Mouse (Mus musculus) G1E (cell line): Measurements from ENCODE around the gene Usp29. TPM values are rescaled to one million over a fixed set of nuclear protein-coding genes. Genes with fewer than 3 reads are reported as not detected.

ENCODE experiments used
- ATAC-seq: 2 replicates; pipeline ENCODE4 v1.8.0; 2016; ENCODE audit warnings: mild to moderate bottlenecking; ENCODE audit not compliant: insufficient number of reproducible peaks, poor library complexity, low FRiP score, severe bottlenecking; ENCODE audit errors: extremely low read depth
- DNase-seq: peaks from one replicate; pipeline ENCODE4 v3.0.0; 2012; ENCODE audit warnings: low spot score
- H3K27me3 ChIP-seq: 2 replicates; pipeline ENCODE4 v1.6.1; 2012; ENCODE audit warnings: mild to moderate bottlenecking, low read length, inconsistent platforms; ENCODE audit not compliant: insufficient read depth
- H3K36me3 ChIP-seq: replicated peaks from 2 replicates; pipeline ENCODE3; 2012; ENCODE audit warnings: mild to moderate bottlenecking, inconsistent platforms
- H3K4me1 ChIP-seq: 2 replicates; pipeline ENCODE4 v1.6.1; 2012; ENCODE audit warnings: low read depth, low read length, inconsistent platforms, mixed read lengths; ENCODE audit not compliant: insufficient read depth
- H3K4me3 ChIP-seq: 2 replicates; pipeline ENCODE4 v1.5.1; 2012; ENCODE audit warnings: low read depth, mild to moderate bottlenecking, inconsistent platforms, low read length, moderate library complexity, mixed read lengths
- H3K9me3 ChIP-seq: replicated peaks from 2 replicates; pipeline ENCODE4 v1.6.1; 2012; ENCODE audit warnings: inconsistent platforms
- CTCF ChIP-seq: IDR thresholded peaks from 2 replicates; pipeline ENCODE4 v1.5.1; 2012; ENCODE audit warnings: low read depth, low read length, inconsistent platforms, mixed read lengths
- GATA1 ChIP-seq: IDR thresholded peaks from 2 replicates; pipeline ENCODE4 v1.6.1; 2012; ENCODE audit warnings: borderline replicate concordance, low read length, inconsistent platforms, mixed read lengths
- GATA2 ChIP-seq: IDR thresholded peaks from 2 replicates; pipeline ENCODE4 v1.6.1; 2012; ENCODE audit warnings: low read depth, low read length, inconsistent platforms, borderline replicate concordance
- POLR2AphosphoS5 ChIP-seq: IDR thresholded peaks from 2 replicates; pipeline ENCODE4 v1.6.1; 2012; ENCODE audit warnings: low read depth, low read length, inconsistent platforms; ENCODE audit not compliant: insufficient replicate concordance
- TAL1 ChIP-seq: conservative IDR thresholded peaks from 2 replicates; pipeline ENCODE4 v1.6.1; 2012; ENCODE audit warnings: low read depth, low read length, inconsistent platforms, mixed read lengths
- polyA plus RNA-seq: library from polyadenylated mRNA; stranded (reverse); fragments of >175 nt; gene quantifications from 2 replicates; pipeline ENCODE4 v1.2.3, GENCODE M21; 2012
- total RNA-seq, 2 experiments: library from RNA; stranded (forward) in 1 of 2; stranded (reverse) in 1 of 2; fragments of 200-1000 nt in 1 of 2; fragments of >200 nt in 1 of 2; fragmentation: Nextera tagmentation in 1 of 2; gene quantifications; 2 replicates each; pipeline ENCODE4 v1.2.3; 2014 to 2017

The Usp29 gene
- total and polyA plus RNA-seq, 3 experiments: 0.15 to 6.9 (median 2.2) TPM

GRCm38 (mm10) chr7:6810556-6810955 lies 80.2 kb downstream of the Usp29 start:
- no peaks in the 10 kb centered on the region for H3K36me3 ChIP-seq
- TF ChIP-seq TAL1: no peak
- TF ChIP-seq POLR2AphosphoS5: no peak
- no peak for TF ChIP-seq GATA2
- no peak for TF ChIP-seq GATA1
- TF ChIP-seq CTCF: no peak

DNA sequence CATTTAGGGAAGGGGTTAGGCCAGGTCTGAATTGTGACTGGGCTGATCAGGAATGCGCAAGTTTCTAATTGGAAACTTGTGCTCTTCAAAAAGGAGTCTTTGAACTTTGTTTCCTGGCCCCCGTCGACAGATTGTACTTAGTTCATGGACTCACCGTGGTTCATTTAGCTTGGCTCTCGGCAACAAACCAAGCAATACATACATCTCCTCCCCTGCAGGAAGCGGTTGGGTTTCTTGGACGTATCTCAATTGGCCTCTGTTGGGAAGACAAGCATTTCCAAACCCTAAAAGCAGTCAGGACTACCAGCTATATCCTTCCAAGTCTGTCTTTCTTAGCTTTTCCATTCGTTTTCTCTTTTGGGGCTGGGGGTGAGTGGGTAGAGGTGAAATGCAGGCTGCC lies 84.6 kb downstream of the Usp29 start:
- Histone ChIP-seq H3K4me3 (no peak overlapping the region), H3K4me1 (no peaks in the 10 kb centered on the region), H3K9me3 (no peaks in the 10 kb centered on the region), H3K27me3 (no peaks in the 10 kb centered on the region), H3K36me3 (no peaks in the 10 kb centered on the region)
- no peak for ATAC-seq
- TF ChIP-seq GATA2 (no peak), CTCF (no peak), POLR2AphosphoS5 (no peak), GATA1 (no peak), TAL1 (no peak)
- no peak for DNase-seq

More at GRCm38 (mm10) chr7:6810556-6810955, 80.2 kb downstream of the Usp29 start:
- no peaks in the 10 kb centered on the region for H3K4me1 ChIP-seq
- ATAC-seq (no peak), DNase-seq (no peak)
- no peaks in the 10 kb centered on the region for H3K9me3 ChIP-seq
- no peaks in the 10 kb centered on the region for H3K27me3 ChIP-seq
- H3K4me3 ChIP-seq: no peak overlapping the region

DNA sequence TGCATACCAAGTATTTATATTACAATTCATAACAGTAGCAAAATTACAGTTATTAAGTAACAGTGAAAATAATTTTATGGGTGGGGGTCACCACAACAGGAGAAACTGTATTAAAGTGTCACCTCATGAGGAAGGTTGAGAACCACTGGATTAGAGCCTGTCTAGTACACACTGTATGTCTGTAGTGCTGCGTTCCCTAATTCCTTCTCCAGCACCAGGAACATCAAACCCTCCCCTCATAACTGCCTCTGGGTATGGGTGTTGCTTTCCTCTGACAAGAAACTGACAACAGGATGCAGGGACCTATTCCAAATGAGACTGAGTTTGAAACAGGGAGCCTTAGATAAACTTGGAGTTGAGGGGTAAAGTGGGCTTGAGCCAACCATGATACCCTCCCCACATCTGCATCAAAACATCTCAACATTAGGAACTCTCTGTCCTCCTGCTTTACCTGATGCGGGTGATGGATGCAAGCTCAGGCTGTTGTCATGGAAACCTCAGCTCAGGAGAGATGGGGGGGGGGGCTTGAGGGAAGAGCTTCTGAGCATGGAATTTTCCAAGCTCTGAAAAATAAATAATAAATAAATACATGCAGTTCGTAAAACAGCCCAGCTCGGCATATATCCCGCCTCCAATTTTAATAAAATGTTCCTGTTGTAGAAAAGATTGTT lies 86.5 kb downstream of the Usp29 start:
- ATAC-seq: no peak
- Histone ChIP-seq H3K36me3 (no peaks in the 10 kb centered on the region), H3K9me3 (no peaks in the 10 kb centered on the region), H3K4me1 (no peaks in the 10 kb centered on the region), H3K27me3 (no peaks in the 10 kb centered on the region), H3K4me3 (no peak overlapping the region)
- TF ChIP-seq TAL1: no peak
- TF ChIP-seq POLR2AphosphoS5: no peak
- no peak for TF ChIP-seq GATA1
- TF ChIP-seq GATA2: no peak
- no peak for TF ChIP-seq CTCF
- no peak for DNase-seq

GRCm38 (mm10) chr7:6820296-6820695 lies 89.9 kb downstream of the Usp29 start:
- H3K9me3 ChIP-seq: no peaks in the 10 kb centered on the region
- H3K4me1 ChIP-seq: no peaks in the 10 kb centered on the region
- no peaks in the 10 kb centered on the region for H3K27me3 ChIP-seq
- ATAC-seq: no peak
- H3K36me3 ChIP-seq: no peaks in the 10 kb centered on the region
- no peak for DNase-seq
- no peak overlapping the region for H3K4me3 ChIP-seq
- TF ChIP-seq TAL1: no peak
- no peak for TF ChIP-seq CTCF
- no peak for TF ChIP-seq POLR2AphosphoS5

DNA sequence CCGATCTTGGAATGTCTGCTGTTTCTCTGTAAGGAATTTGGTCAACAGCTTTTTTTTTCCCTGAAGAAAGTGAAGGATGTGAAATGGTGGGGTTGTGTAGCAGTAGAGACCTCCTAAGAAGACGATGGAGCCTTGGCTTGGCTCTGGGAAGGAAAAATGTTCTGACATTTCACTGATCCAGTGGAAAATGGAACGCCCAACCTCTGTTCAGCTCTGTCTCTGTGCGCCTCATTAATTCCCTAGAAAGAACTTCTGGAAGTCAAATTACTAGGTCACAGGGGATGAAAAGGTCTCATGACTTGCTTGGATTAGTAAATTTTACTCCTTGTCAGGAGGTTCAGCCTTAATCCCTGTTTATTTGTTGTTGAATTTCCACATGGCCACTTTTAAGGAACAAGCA lies 92.3 kb downstream of the Usp29 start:
- ATAC-seq (no peak), DNase-seq (no peak)
- no peak for TF ChIP-seq TAL1
- TF ChIP-seq POLR2AphosphoS5: no peak
- TF ChIP-seq GATA1: no peak
- no peak for TF ChIP-seq GATA2
- no peak for TF ChIP-seq CTCF

GRCm38 (mm10) chr7:6823673-6824072 lies 93.3 kb downstream of the Usp29 start:
- H3K9me3 ChIP-seq: no peaks in the 10 kb centered on the region
- no peak overlapping the region for H3K4me3 ChIP-seq
- no peaks in the 10 kb centered on the region for H3K27me3 ChIP-seq
- ATAC-seq (no peak), DNase-seq (no peak)
- H3K36me3 ChIP-seq: no peaks in the 10 kb centered on the region
- no peaks in the 10 kb centered on the region for H3K4me1 ChIP-seq
- no peak for TF ChIP-seq CTCF
- TF ChIP-seq TAL1: no peak
- no peak for TF ChIP-seq GATA2
- no peak for TF ChIP-seq POLR2AphosphoS5
- TF ChIP-seq GATA1: no peak

More for the DNA sequence above, 92.3 kb downstream of the Usp29 start:
- no peaks in the 10 kb centered on the region for H3K36me3 ChIP-seq
- H3K27me3 ChIP-seq: no peaks in the 10 kb centered on the region
- no peaks in the 10 kb centered on the region for H3K4me1 ChIP-seq
- H3K4me3 ChIP-seq: no peak overlapping the region
- no peaks in the 10 kb centered on the region for H3K9me3 ChIP-seq
